In genomic region chr8:13288646-13289045, GRCm38 (mm10) we compare ENCODE assay signal across 9 mouse cellular contexts. TPM values are rescaled to one million over a fixed set of nuclear protein-coding genes. Genes with fewer than 3 reads are reported as not detected.
DNase-seq lines count a peak whose midpoint lies in the region; ATAC-seq and TF ChIP-seq lines count a peak whose summit lies in the region.
"Had no signal": no experiment of that assay in that cellular context is flagged by ENCODE, and none has a peak within 500 bp of the region (broad histone marks: within the 10 kb centered on the region; RNA-seq: fewer than 3 reads in every experiment).

No protein-coding gene starts in this region.

- H3K27me3 ChIP-seq in heart, embryonic 13.5 days (replicated peaks), result no peaks in the 10 kb centered on the region
- peaks cover 32% of the 10 kb centered on the region for H3K27me3 ChIP-seq in E14TG2a.4 (ENCODE audit: insufficient read depth, low read length)
- no peaks in the 10 kb centered on the region for H3K27me3 ChIP-seq in forebrain, embryonic 16.5 days (replicated peaks; ENCODE audit: control insufficient read depth, insufficient read depth, low read length)
- H3K27me3 ChIP-seq in liver, postnatal 0 days (ENCODE audit: insufficient read depth, low read length), result no peaks in the 10 kb centered on the region

- peak overlapping the region; percentile 90 for H3K4me2 ChIP-seq in heart, embryonic 13.5 days
- H3K4me2 ChIP-seq in forebrain, embryonic 16.5 days (ENCODE audit: low read length), result peak overlapping the region; percentile 75
- H3K4me2 ChIP-seq in liver, postnatal 0 days (ENCODE audit: low read depth, low read length), result peak overlapping the region; percentile 92

- TF ChIP-seq CTCF in E14TG2a.4 (conservative IDR thresholded peaks at IDR 0.05; ENCODE audit: low read length), result no peak
- TF ChIP-seq CTCF in liver, postnatal 0 days (IDR thresholded peaks at IDR 0.05; ENCODE audit: low read depth), result no peak

- peak overlapping the region; percentile 86 for H3K4me3 ChIP-seq in heart, embryonic 13.5 days
- H3K4me3 ChIP-seq in E14TG2a.4 (replicated peaks; ENCODE audit: low read length), result peak overlapping the region; percentile 93
- peak overlapping the region; percentile 82 for H3K4me3 ChIP-seq in forebrain, embryonic 16.5 days (replicated peaks; ENCODE audit: low read length)
- peak overlapping the region; percentile 79 for H3K4me3 ChIP-seq in liver, postnatal 0 days (ENCODE audit: low read depth, low read length)

- H3K4me1 ChIP-seq in heart, embryonic 13.5 days, result peaks cover 25% of the 10 kb centered on the region
- peaks cover 33% of the 10 kb centered on the region for H3K4me1 ChIP-seq in E14TG2a.4 (replicated peaks; ENCODE audit: low read depth, low read length)
- peaks cover 19% of the 10 kb centered on the region for H3K4me1 ChIP-seq in forebrain, embryonic 16.5 days (replicated peaks; ENCODE audit: control insufficient read depth, insufficient read depth, low read length)
- peaks cover 17% of the 10 kb centered on the region for H3K4me1 ChIP-seq in liver, postnatal 0 days (ENCODE audit: insufficient read depth)

- intact Hi-C loops in heart, postnatal 14 days (cut with DNase I), result no loop called here

- H3K9me3 ChIP-seq in heart, embryonic 13.5 days, result no peaks in the 10 kb centered on the region
- H3K9me3 ChIP-seq in E14TG2a.4 (ENCODE audit: low read length), result no peaks in the 10 kb centered on the region
- no peaks in the 10 kb centered on the region for H3K9me3 ChIP-seq in forebrain, embryonic 16.5 days (ENCODE audit: control insufficient read depth, low read length)
- H3K9me3 ChIP-seq in liver, postnatal 0 days (ENCODE audit: low read length), result no peaks in the 10 kb centered on the region

- TF ChIP-seq EP300 in liver, postnatal 0 days (IDR thresholded peaks at IDR 0.05; ENCODE audit: low read depth), result no peak

- peak overlapping the region; percentile 92 for H3K9ac ChIP-seq in heart, embryonic 13.5 days
- H3K9ac ChIP-seq in forebrain, embryonic 16.5 days (replicated peaks; ENCODE audit: low read depth, low read length), result peak overlapping the region; percentile 88
- H3K9ac ChIP-seq in liver, postnatal 0 days (replicated peaks), result peak overlapping the region; percentile 75

- DNase-seq in heart, postnatal 14 days, result no peak
- DNase-seq in liver, postnatal 0 days, result no peak
- no peak for DNase-seq in right cerebral cortex, postnatal 36 days (ENCODE audit: low spot score in 2 of 2)
- DNase-seq in spleen, postnatal 4 days (ENCODE audit: low spot score in 2 of 2), result no peak
- no peak for DNase-seq in ovary, postnatal 36 days (ENCODE audit: low spot score)

- H3K36me3 ChIP-seq in heart, embryonic 13.5 days, result peaks cover 23% of the 10 kb centered on the region
- H3K36me3 ChIP-seq in E14TG2a.4 (ENCODE audit: insufficient read depth, low read length), result peaks cover 10% of the 10 kb centered on the region; the same call in 1 of the 2 replicates
- H3K36me3 ChIP-seq in forebrain, embryonic 16.5 days (ENCODE audit: control insufficient read depth, insufficient read depth), result peaks cover 4% of the 10 kb centered on the region; the same call in 1 of the 2 replicates
- H3K36me3 ChIP-seq in liver, postnatal 0 days (replicated peaks; ENCODE audit: insufficient read depth, low read length), result no peaks in the 10 kb centered on the region; the same call in 1 of the 2 replicates

- 4% methylated on average over 6 of the region's 6 CpGs for WGBS in heart, embryonic 13.5 days
- WGBS in forebrain, embryonic 16.5 days, result 4% methylated on average over 6 of the region's 6 CpGs
- WGBS in liver, postnatal 0 days (ENCODE audit: insufficient replicate concordance), result 3% methylated on average over 6 of the region's 6 CpGs

- peak overlapping the region; percentile 99 for H3K27ac ChIP-seq in heart, embryonic 13.5 days (replicated peaks)
- H3K27ac ChIP-seq in forebrain, embryonic 16.5 days (ENCODE audit: low read length), result no peak overlapping the region; the same call in 1 of the 2 replicates
- no peak overlapping the region for H3K27ac ChIP-seq in liver, postnatal 0 days (ENCODE audit: low read depth)

- no peak for ATAC-seq in heart, embryonic 13.5 days (ENCODE audit: extremely low read depth, insufficient number of reproducible peaks, low FRiP score, low TSS enrichment)
- ATAC-seq in forebrain, embryonic 16.5 days, result no peak
- ATAC-seq in liver, postnatal 0 days, result no peak

RNA-seq across cellular contexts. Expression of gene Tmco3, which starts 0.7 kb away (rescaled TPM):
- polyA plus RNA-seq in heart, embryonic 13.5 days (2015; fragmentation: Nextera tagmentation; extraction: Ambion mirVana), result 32.2 and 36.0 TPM in 2 replicates
- 10 to 100 TPM; 22.0 to 26.6 TPM for total RNA-seq in heart, postnatal 14 days (2021)
- 49.1 and 53.2 TPM in 2 replicates for polyA plus RNA-seq in forebrain, embryonic 16.5 days (2015; fragmentation: Nextera tagmentation; extraction: Ambion mirVana)
- 3.3 and 3.7 TPM in 2 replicates for polyA plus RNA-seq in liver, postnatal 0 days (2015; fragmentation: Nextera tagmentation; extraction: Ambion mirVana)

RNA-seq across cellular contexts. Expression of gene Dcun1d2, which starts 0.7 kb away (rescaled TPM):
- polyA plus RNA-seq in heart, embryonic 13.5 days (2015; fragmentation: Nextera tagmentation; extraction: Ambion mirVana), result 24.6 and 26.7 TPM in 2 replicates
- total RNA-seq in heart, postnatal 14 days (2021), result 10 to 100 TPM; 45.7 to 51.6 TPM
- polyA plus RNA-seq in forebrain, embryonic 16.5 days (2015; fragmentation: Nextera tagmentation; extraction: Ambion mirVana), result 40.8 TPM in 2 replicates
- polyA plus RNA-seq in liver, postnatal 0 days (2015; fragmentation: Nextera tagmentation; extraction: Ambion mirVana), result 5.0 and 5.9 TPM in 2 replicates

RNA-seq across cellular contexts. Expression of gene Adprhl1, which starts 34.7 kb away (rescaled TPM):
- 170 and 207 TPM in 2 replicates for polyA plus RNA-seq in heart, embryonic 13.5 days (2015; fragmentation: Nextera tagmentation; extraction: Ambion mirVana)
- 100 to 1,000 TPM; 380 to 433 TPM for total RNA-seq in heart, postnatal 14 days (2021)
- polyA plus RNA-seq in forebrain, embryonic 16.5 days (2015; fragmentation: Nextera tagmentation; extraction: Ambion mirVana), result not detected in 2 replicates
- polyA plus RNA-seq in liver, postnatal 0 days (2015; fragmentation: Nextera tagmentation; extraction: Ambion mirVana), result 0.45 TPM in 1 of 2 replicates, not detected in the other
- total RNA-seq: neutrophil, adult 5-6 weeks had no signal

RNA-seq across cellular contexts. Expression of gene Tfdp1, which starts 49.9 kb away (rescaled TPM):
- 81.5 and 87.5 TPM in 2 replicates for polyA plus RNA-seq in heart, embryonic 13.5 days (2015; fragmentation: Nextera tagmentation; extraction: Ambion mirVana)
- total RNA-seq in heart, postnatal 14 days (2021), result 10 to 100 TPM; 40.4 to 45.5 TPM
- 130 and 151 TPM in 2 replicates for polyA plus RNA-seq in forebrain, embryonic 16.5 days (2015; fragmentation: Nextera tagmentation; extraction: Ambion mirVana)
- polyA plus RNA-seq in liver, postnatal 0 days (2015; fragmentation: Nextera tagmentation; extraction: Ambion mirVana), result 45.9 and 52.5 TPM in 2 replicates

Comparison
In these comparisons a context has a peak if more than half of its experiments do, and no peak if none do; other contexts are left out.
1. RNA of gene Adprhl1, which starts 34.7 kb away (polyA plus RNA-seq): 170 to 207 TPM in heart, embryonic 13.5 days; 0.45 TPM in liver, postnatal 0 days and not detected in forebrain, embryonic 16.5 days; every median in the first group is over 100 times any median in the second.
2. Peak in every context shown above with its lines, with median percentiles within 50 percentile points of each other: H3K4me2 ChIP-seq, H3K4me3 ChIP-seq and H3K9ac ChIP-seq.